Mouse (Mus musculus): ENCODE measurements at regions not wholly inside any gene's neighbourhood (a gene's known extent, or its start where the extent isn't known, plus 50 kb on each side); places are given as distances from the start of the nearest gene placed in this dataset.

DNA sequence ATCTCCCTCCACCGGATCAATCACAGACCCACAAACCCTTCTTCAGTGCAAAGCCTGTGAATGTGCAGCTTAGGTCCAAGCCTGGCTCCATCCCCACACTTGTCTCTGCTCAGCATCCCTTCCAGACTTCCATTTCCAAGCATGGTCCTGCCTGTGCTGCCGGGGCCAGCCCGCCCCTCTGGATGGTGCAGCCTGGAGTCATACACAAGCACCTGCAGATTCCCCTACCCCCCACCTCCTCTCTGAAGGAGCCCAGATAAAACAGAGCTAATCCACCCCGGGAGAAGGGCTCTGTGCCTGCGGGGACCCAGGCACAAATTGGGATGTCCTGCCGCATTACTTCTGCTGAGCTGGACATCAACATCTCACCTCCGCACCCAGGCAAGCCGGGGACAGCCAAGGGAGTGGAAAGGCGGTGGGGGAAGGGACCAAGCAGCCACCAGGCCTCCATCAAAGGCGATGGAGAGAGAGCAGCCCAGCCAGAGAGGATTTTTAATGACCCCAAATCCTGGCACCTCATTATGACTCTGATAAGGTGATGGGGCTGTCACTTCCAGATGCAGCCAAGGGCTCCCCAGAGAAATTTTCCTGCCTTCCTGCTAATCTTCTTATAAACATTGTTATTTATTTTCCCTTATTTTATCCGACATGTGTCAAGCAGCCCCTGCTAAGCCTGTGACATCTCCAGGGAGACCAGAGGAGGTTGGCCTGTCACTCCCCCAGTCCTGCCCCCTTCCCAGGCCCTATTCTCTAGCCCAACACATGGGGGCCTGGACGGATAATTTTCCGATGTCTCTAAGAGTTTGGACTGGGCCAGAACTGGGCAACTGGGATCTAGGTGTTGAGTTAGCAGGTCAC lies 105.5 kb upstream of the Unc5b start:
- no peak for DNase-seq

DNA sequence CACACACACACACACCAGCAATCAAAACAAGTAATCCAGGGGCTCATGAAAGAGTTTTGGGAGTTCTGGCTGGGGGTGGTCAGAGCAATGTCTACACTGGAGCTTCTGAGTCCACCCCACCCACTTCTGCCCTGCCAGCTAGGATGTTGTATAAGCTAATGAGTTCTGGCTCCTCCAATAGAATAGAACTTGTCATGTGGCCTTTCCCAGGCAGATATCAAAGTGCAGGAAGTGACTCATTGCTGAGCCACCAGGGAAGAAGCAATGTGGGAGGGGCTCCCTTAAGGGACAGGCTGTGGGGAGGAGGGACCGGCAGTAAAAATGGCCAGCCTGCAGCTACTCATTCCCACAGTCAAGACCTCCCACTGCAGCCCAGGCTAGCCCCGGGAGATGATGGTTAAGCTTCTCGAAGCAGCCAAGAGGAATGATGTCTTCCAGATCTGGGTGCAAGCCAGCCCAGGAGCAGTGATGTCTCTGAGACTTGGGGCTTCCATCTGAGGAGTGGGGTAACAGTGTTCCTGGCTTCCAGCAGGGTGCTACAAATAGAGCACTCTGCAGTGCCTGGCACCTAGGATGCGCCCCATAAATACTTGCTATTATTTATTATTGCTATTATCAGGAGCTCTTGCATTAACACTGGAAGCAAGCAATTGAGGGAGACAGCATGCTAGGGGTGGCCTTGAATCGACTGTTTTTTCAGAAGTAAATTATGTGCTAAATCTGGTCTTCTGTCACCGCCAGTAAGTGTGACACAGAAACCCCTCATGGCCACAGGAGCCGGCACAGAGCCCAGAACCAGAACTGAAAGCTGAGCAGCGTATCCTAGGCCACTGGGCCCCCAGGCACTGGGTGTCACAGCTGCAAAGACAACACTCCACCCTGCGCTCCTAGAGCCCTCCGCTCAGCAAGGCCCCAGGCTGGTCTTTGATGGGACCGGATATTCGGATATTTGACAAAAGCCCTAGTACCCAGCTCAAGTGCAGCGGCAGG lies 103.2 kb upstream of the Unc5b start:
- DNase-seq, result no peak

DNA sequence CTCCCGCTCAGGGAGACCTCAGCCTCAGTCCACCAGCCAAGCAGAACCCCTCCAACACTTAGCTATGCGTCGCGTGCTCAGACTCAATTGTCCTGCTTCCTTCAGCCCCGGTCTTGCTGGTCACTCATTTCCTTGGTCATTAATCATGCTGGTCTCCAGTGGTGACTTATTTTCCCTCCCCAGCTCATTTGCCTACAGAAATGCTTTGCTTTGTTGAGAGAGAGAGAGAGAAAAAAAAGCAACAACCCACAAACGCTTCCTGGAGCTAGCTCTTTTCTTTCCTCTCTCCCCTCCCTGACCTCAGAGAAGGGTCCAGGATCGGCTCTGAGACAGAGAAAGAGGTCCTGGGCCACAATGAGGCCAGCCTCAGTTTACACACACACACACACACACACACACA lies 102.5 kb upstream of the Unc5b start:
- no peak for DNase-seq

GRCm38 (mm10) chr10:60932855-60933254 lies 101.5 kb upstream of the Unc5b start:
- no peak for DNase-seq

DNA sequence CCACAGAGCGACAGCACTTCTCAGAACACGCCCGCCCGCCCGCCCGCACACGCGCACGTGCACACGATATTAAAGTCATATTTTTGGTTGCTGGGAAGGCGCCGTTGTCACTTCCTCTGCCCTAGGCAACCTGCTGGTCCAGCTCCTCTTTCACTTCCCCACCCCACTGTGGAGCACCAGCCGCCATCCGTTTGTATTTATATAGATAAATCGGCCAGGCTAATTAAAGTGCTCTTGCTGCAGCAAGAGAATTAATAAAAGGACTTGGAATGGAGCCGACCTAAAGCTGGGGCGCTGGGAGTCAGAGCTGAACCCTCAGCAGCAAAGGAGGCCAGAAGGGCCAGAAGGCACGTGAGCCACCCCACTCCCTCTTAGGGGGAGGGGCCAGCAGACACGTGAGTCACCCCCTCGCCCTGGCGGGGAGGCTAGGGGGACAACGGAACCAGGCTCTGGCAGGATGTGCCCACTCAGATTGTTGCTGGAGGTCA lies 100.6 kb upstream of the Unc5b start:
- no peak for DNase-seq

GRCm38 (mm10) chr10:60928646-60929045 lies 97.3 kb upstream of the Unc5b start:
- no peak for DNase-seq

DNA sequence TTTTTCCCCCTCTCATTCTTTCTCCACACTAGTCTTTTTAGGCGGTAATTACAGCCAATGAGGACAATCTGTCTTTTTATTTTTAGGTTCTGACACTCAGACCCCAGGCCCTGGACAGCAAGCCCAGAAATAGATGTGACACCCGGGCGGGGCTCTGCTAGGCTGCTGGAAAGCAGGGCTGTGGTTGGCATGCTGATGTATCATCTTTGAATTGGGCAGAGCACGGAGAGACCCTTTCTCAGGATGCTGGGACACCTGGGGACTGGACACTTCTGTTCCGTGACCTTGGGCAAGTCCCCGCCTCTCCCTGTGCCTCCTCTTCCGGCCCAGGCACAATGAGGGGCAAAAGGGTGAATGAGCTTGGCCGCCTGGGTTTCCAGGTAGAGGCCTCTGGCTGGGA lies 96.8 kb upstream of the Unc5b start:
- no peak for DNase-seq

DNA sequence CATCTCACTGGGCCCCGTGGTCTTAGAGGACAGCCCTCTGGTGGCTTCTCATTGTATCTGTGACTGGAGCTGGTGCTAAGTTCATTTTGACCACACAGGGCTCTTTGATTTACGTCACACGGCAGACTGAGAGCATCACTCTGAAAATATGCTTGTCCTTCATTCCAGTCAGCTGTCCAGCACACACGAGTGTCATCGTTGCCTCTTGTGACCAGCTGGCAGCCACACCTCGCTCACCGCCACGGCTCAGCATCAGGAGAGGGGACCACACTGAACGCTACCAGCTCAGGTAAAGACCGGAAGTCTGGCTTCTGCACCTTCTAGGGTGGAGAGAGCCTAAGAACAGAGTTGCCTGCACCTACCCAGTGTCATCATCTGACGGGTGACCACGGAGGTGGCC lies 95.3 kb upstream of the Unc5b start:
- DNase-seq, result no peak

GRCm38 (mm10) chr10:60925644-60926043 lies 94.3 kb upstream of the Unc5b start:
- DNase-seq, result no peak

DNA sequence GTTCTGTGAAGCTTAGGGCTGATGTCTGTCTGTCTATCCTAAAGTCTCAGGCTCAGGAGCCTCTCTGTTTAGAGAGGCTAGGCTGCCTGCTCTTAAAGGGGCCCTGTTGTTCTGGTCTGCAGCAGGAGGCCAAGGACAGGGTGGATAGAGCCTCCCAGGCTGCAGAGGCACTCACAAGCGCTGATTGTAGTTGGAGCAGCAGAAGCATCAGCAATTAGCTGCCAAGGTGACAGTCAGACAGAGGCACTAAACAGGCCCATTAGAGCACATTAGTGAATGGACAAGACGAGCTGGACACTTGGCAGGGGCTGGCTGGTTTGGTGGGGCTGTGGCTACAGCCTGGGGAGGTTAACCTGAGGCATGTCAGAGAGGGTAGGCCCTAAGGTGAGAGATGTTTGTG lies 93.8 kb upstream of the Unc5b start:
- no peak for DNase-seq

DNA sequence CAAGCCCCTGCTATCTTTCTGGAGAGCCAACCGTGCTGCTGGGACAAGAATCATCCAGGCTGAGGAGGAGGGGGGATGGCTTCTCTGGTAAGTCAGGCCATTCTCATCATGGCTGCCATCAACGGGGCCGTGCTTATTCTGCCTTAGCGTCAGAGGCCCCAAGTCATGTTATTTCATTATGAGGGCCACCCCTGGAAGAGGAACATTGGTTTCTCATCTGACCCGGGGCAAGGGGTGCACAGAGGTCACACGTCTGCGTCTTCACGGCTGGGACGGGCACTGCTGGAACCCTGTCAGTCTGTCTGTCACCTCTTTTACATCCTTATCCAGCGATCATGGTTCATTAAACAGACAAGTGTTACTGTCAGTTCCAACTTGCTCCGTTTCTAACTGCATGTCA lies 92.4 kb upstream of the Unc5b start:
- DNase-seq, result no peak

DNA sequence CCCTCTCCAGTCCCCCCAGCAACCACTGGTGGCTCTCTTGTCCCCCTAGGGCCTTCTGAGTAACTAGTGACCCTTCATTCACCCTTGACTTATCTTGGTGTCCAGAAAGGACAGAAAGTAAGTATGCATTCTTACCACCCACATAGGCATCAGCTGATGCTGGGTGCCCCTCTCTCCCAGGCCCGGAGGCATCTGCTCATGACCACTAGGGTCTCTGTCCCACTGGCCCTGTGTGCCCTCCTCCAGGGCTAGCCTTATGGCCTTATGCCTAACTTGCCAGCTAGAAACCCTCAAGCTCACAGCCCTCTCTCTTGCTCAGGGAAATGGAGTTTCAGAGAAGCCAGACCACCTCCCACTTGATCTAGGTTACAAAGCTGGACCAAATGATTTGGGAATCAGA lies 89.2 kb upstream of the Unc5b start:
- DNase-seq, result no peak

DNA sequence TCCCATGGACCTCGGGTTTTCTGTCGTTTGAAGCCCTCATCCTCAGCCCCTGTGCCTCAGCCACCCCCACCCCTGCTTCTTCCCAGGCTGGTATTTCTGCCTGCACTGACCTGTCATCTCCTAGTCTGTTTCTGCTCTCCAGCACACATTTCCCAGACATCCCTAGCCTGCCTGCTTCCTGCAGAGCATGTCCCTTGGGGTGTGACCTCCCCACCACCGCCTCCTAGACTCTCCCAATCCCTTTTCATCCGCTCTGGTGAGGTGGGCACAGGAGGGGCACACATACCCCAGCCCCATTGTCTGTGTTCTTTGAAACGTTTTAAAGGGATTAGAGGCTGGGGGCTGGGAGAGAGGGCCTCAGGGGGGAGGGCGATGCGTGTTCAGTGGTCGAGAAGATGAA lies 86.6 kb upstream of the Unc5b start:
- no peak for DNase-seq

GRCm38 (mm10) chr10:60914391-60914790 lies 83.0 kb upstream of the Unc5b start:
- no peak for DNase-seq

DNA sequence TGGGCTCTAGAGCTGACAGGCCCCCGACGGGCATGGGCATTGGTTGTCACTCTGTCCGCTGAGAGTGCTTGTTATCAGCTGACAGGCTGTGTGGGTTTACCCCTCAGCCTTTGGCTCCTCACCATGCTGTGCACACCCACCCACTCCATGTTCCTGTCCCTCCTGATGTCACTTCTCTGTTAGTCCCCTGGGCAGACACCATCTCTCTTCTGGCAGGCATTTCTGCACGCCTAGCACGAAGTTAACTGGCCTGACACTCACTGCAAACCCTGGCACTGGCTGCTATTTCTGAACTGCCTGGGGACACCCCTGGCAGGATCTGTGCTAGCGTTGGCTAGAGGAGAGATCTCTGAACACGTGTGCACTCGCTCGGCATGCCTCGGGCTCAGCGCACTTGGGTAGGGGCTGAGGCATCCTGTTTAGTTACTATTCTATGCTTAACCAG lies 82.1 kb upstream of the Unc5b start:
- no peak for DNase-seq

- no peak for DNase-seq
Observed at GRCm38 (mm10) chr10:60904351-60904750, 73.0 kb upstream of the Unc5b start.

DNA sequence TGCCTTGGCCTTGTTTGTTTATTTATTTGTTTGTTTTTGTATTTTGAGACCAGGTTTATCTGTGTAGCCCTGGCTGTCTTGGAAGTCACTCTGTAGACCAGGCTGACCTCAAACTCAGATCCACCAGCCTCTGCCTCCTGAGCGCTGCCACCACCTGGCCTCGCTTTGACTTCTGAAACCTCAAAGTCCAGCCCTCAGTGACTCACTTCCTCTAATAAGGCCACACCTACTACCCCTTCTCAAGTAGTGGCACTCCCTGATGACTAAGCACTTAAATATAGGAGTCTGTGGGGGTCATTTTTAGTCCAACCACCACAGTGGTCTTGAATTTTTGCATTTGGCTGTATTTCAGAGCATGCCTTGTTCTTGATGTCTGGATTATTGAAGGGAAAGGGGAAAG lies 69.6 kb upstream of the Unc5b start:
- DNase-seq, result no peak

DNA sequence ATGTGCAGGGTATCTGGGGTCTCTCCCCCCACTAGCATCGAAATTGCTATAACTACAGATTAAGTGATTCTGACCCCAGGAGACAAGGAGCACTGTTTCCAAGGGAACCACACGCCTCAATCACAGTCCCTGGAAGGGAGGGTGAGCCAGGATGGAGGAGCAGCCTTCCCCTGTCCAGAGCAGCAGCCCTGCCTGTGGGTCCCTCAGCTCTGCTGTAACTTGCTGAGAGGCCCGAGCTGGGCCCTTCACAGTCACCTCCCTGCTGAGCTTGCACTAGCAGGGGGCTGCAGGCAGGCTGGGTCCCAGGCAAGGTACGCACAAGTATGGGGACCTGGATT lies 62.4 kb upstream of the Unc5b start:
- no peak for DNase-seq

- DNase-seq, result no peak
Observed at GRCm38 (mm10) chr10:60893130-60893809, 61.9 kb upstream of the Unc5b start.

DNA sequence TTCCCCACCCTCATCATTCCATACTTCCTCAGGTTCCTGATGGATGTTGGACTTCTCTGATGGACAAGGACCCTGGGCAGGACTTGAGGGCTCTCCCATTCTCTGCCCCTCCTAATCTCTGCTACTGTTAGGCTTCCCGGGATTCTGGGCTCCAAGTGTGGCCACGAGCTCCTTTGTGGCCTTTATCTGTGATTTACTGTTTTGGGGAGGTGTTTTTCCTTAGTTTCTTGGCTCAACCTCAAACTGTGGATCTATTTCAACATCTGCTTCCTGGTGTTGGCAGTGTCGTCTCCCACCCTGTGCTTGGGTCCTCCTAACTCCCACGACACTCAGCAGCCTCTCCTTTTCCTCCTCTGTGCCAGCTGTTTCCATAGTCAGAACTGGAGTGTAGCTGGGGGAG lies 61.3 kb upstream of the Unc5b start:
- no peak for DNase-seq

- DNase-seq, result no peak
Observed at GRCm38 (mm10) chr10:60891476-60892170, 60.2 kb upstream of the Unc5b start.

DNA sequence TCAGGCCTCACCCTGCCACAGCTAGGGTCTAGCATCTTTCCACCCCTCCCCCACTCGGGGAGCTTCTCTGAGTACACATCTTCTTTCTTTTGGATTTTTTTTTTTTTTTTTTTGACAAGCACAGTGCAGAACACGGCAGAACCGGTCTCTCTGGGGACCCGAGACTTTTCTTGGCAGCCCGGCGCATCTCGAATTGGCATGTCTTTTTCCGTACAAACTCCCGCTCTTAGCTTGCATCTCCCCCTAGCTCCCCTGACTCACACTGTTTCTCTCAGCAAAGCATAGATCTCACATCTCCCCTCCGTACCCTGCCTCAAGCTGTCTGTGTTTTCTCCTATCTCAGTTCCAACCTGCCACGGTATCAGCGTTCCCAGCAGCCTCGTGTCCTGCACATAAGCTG lies 58.4 kb upstream of the Unc5b start:
- DNase-seq, result peak; percentile 39

DNA sequence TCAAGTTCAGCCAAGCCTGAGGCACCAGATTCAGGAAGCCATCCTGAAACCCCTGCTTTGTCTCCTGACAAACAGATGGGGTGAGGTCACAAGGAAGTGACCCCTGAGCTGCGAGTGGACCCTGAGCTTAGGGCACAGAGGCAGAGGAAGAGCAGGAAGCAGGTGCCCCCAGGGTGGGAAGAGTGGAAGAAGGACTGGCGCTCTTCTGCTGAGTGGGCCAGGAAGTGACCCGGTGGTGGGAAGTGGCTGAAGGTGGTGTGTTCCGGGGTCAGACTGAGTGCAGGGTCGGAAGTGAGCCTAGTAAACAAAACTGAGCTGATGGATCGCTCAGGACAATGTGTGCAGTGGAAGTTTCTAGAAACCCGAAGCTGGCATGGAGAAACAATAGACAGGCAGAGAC lies 57.2 kb upstream of the Unc5b start:
- no peak for DNase-seq
